Mouse (Mus musculus): ENCODE measurements around the gene Btbd35f19. TPM values are rescaled to one million over a fixed set of nuclear protein-coding genes. Genes with fewer than 3 reads are reported as not detected.
"Not testable (repeated sequence)": the region's sequence is repeated elsewhere in the genome, so short reads cannot be mapped to it uniquely, and the experiment has no call there.

The Btbd35f19 gene
- total RNA-seq (2012; rRNA removed), result not detected in 2 replicates

- DNase-seq (ENCODE audit: low read depth, low spot score); H3K9ac ChIP-seq (ENCODE audit: insufficient read depth, low read depth, low read length, poor library complexity, severe bottlenecking); H3K27ac ChIP-seq (ENCODE audit: insufficient read depth, low read depth, low read length, poor library complexity, severe bottlenecking); H3K36me3 ChIP-seq (ENCODE audit: control insufficient read depth, insufficient read depth, low read length, poor library complexity, severe bottlenecking); H3K4me1 ChIP-seq (ENCODE audit: control insufficient read depth in 2 of 2, insufficient read depth in 2 of 2, low read length in 2 of 2, poor library complexity in 1 of 2); H3K4me3 ChIP-seq (ENCODE audit: insufficient read depth in 1 of 2, low read depth in 1 of 2, low read length in 2 of 2, poor library complexity in 1 of 2, severe bottlenecking in 1 of 2); H3K9me3 ChIP-seq (ENCODE audit: control insufficient read depth, insufficient read depth, low read depth, low read length); in situ Hi-C loops (cut with MboI; ENCODE audit: low sequenced_read_pairs in 2 of 2, unreplicated experiment in 2 of 2): not testable (repeated sequence)
These were observed at the start of gene Btbd35f19 for GRCm38 (mm10) chrX:31383818-31384217. Gene Btbd35f19, minus strand, starts transcription at chrX:31383918.

- H3K27ac ChIP-seq (ENCODE audit: insufficient read depth, low read depth, low read length, poor library complexity, severe bottlenecking); H3K9ac ChIP-seq (ENCODE audit: insufficient read depth, low read depth, low read length, poor library complexity, severe bottlenecking); H3K36me3 ChIP-seq (ENCODE audit: control insufficient read depth, insufficient read depth, low read length, poor library complexity, severe bottlenecking); H3K4me3 ChIP-seq (ENCODE audit: insufficient read depth in 1 of 2, low read depth in 1 of 2, low read length in 2 of 2, poor library complexity in 1 of 2, severe bottlenecking in 1 of 2); H3K9me3 ChIP-seq (ENCODE audit: control insufficient read depth, insufficient read depth, low read depth, low read length); in situ Hi-C loops (cut with MboI; ENCODE audit: low sequenced_read_pairs in 2 of 2, unreplicated experiment in 2 of 2); H3K4me1 ChIP-seq (ENCODE audit: control insufficient read depth in 2 of 2, insufficient read depth in 2 of 2, low read length in 2 of 2, poor library complexity in 1 of 2); DNase-seq (ENCODE audit: low read depth, low spot score): not testable (repeated sequence)
These were observed 41.8 kb downstream of the Btbd35f19 start for GRCm38 (mm10) chrX:31341924-31342323.

- H3K9ac ChIP-seq (ENCODE audit: insufficient read depth, low read depth, low read length, poor library complexity, severe bottlenecking); DNase-seq (ENCODE audit: low read depth, low spot score); H3K36me3 ChIP-seq (ENCODE audit: control insufficient read depth, insufficient read depth, low read length, poor library complexity, severe bottlenecking); H3K9me3 ChIP-seq (ENCODE audit: control insufficient read depth, insufficient read depth, low read depth, low read length); in situ Hi-C loops (cut with MboI; ENCODE audit: low sequenced_read_pairs in 2 of 2, unreplicated experiment in 2 of 2); H3K4me3 ChIP-seq (ENCODE audit: insufficient read depth in 1 of 2, low read depth in 1 of 2, low read length in 2 of 2, poor library complexity in 1 of 2, severe bottlenecking in 1 of 2); H3K27ac ChIP-seq (ENCODE audit: insufficient read depth, low read depth, low read length, poor library complexity, severe bottlenecking); H3K4me1 ChIP-seq (ENCODE audit: control insufficient read depth in 2 of 2, insufficient read depth in 2 of 2, low read length in 2 of 2, poor library complexity in 1 of 2): not testable (repeated sequence)
These were observed 47.6 kb downstream of the Btbd35f19 start, which contains the start of gene Btbd35f26 for GRCm38 (mm10) chrX:31336154-31336553. Gene Btbd35f26, plus strand, starts transcription at chrX:31336454.

Other genes starting within 250 kb of the Btbd35f19 start
- not detected in 2 replicates for gene Spin2f, start 130.0 kb downstream of the Btbd35f19 start, total RNA-seq (2012; rRNA removed)
- not detected in 2 replicates for gene Btbd35f26, start 47.5 kb downstream of the Btbd35f19 start, total RNA-seq (2012; rRNA removed)
- not detected in 2 replicates for gene Gm21883, start 190.4 kb upstream of the Btbd35f19 start, total RNA-seq (2012; rRNA removed)
- gene Spin2e, start 235.0 kb upstream of the Btbd35f19 start, total RNA-seq (2012; rRNA removed), result not detected in 2 replicates